22 mouse cellular contexts compared by ENCODE assay signal in the genomic region with DNA sequence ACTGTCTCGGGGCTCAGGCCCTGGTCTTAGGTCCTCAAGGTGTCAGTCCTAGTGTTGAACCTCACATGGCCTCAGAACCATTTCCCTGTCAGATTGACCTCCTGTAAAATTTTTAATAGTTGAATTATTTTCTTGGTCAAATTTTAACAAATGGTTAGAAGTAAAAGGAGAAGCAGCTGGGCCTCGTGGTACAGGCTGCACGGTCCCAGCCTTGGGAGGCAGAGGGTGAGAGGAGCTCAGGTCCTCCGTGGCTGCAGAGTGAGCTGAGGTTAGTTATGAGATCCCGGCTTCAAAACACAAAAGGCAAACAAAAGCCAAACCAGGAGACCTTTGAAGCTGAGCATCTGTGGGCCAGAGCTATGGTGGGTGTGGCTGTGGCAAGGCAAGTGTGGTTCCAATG. TPM values are rescaled to one million over a fixed set of nuclear protein-coding genes. Genes with fewer than 3 reads are reported as not detected.
DNase-seq lines count a peak whose midpoint lies in the region; ATAC-seq lines count a peak whose summit lies in the region.
"Had no signal": no experiment of that assay in that cellular context is flagged by ENCODE, and none has a peak within 500 bp of the region (broad histone marks: within the 10 kb centered on the region; RNA-seq: fewer than 3 reads in every experiment).

No protein-coding gene starts in this region.

- H3K27ac ChIP-seq in kidney, embryonic 15.5 days = no peak overlapping the region
- H3K27ac ChIP-seq: embryonic facial prominence, embryonic 15.5 days; forebrain, embryonic 10.5 days; gastrocnemius, adult 2 months; heart, embryonic 13.5 days had no signal

- H3K4me1 ChIP-seq in kidney, embryonic 15.5 days = no peaks in the 10 kb centered on the region
- peaks cover 66% of the 10 kb centered on the region for H3K4me1 ChIP-seq in megakaryocyte, embryonic 14.5 days
- H3K4me1 ChIP-seq: forebrain, embryonic 10.5 days; heart, embryonic 13.5 days had no signal

- ATAC-seq in kidney, embryonic 15.5 days (replicated peaks; ENCODE audit: low FRiP score) = no peak
- no peak for ATAC-seq in megakaryocyte, adult 5-6 weeks (ENCODE audit: poor library complexity, severe bottlenecking)
- ATAC-seq: forebrain, embryonic 14.5 days had no signal

- peaks cover 53% of the 10 kb centered on the region for H3K36me3 ChIP-seq in kidney, embryonic 15.5 days
- H3K36me3 ChIP-seq in megakaryocyte, embryonic 14.5 days (replicated peaks; ENCODE audit: low read length) = peaks cover 72% of the 10 kb centered on the region

- no peak overlapping the region for H3K4me3 ChIP-seq in kidney, embryonic 15.5 days (replicated peaks)
- H3K4me3 ChIP-seq in megakaryocyte, embryonic 14.5 days (replicated peaks) = peak overlapping the region; percentile 11
- H3K4me3 ChIP-seq: embryonic facial prominence, embryonic 15.5 days; erythroblast, embryonic 14.5 days; forebrain, embryonic 10.5 days; gastrocnemius, adult 2 months; heart, embryonic 13.5 days had no signal

- no peak overlapping the region for H3K9ac ChIP-seq in kidney, embryonic 15.5 days
- H3K9ac ChIP-seq: embryonic facial prominence, embryonic 15.5 days; heart, embryonic 13.5 days had no signal

- DNase-seq in kidney, adult 8-10 months = peak; percentile 51 to 73
- peak; percentile 39 for DNase-seq in kidney, postnatal 14 days
- no peak for DNase-seq in layer of hippocampus, adult 9-11 months
- DNase-seq in gastrocnemius, adult 8-10 months (ENCODE audit: low spot score in 2 of 2) = no peak
- DNase-seq: adrenal gland, adult 2 months; adrenal gland, postnatal 36 days; cerebellum, adult 11 months; cerebellum, adult 8-10 months; cerebellum, postnatal 14 days; embryo, embryonic 11 days; gastrocnemius, adult 2 months; gastrocnemius, postnatal 36 days; heart, adult 11 months; heart, postnatal 36 days had no signal

- no peak overlapping the region for H3K4me2 ChIP-seq in kidney, embryonic 15.5 days
- H3K4me2 ChIP-seq: embryonic facial prominence, embryonic 15.5 days; heart, embryonic 13.5 days had no signal

- no peaks in the 10 kb centered on the region for H3K9me3 ChIP-seq in kidney, embryonic 15.5 days (replicated peaks)
- no peaks in the 10 kb centered on the region for H3K9me3 ChIP-seq in megakaryocyte, embryonic 14.5 days
- H3K9me3 ChIP-seq: embryonic facial prominence, embryonic 15.5 days; forebrain, embryonic 10.5 days; heart, embryonic 13.5 days had no signal

- 85% methylated on average over 5 of the region's 5 CpGs for WGBS in kidney, embryonic 15.5 days

- no peaks in the 10 kb centered on the region for H3K27me3 ChIP-seq in kidney, embryonic 15.5 days
- H3K27me3 ChIP-seq in megakaryocyte, embryonic 14.5 days (replicated peaks) = no peaks in the 10 kb centered on the region
- H3K27me3 ChIP-seq: embryonic facial prominence, embryonic 15.5 days; heart, embryonic 13.5 days had no signal

RNA-seq across cellular contexts. Expression of a gene that starts 11.9 kb away (rescaled TPM):
- polyA plus RNA-seq in kidney, embryonic 15.5 days (2015; fragmentation: Nextera tagmentation; extraction: Ambion mirVana) = 44.4 and 46.4 TPM in 2 replicates
- polyA plus RNA-seq in megakaryocyte, embryonic 14.5 days (2012; ENCODE audit: insufficient read depth, low replicate concordance) = 27.2 and 30.1 TPM in 2 replicates
- 17.1 and 19.0 TPM in 2 replicates for total RNA-seq in megakaryocyte, adult 5-6 weeks (2015)
- 12.3 and 13.0 TPM in 2 replicates for total RNA-seq in megakaryocyte, adult 5-6 weeks (2017)
- 10 to 100 TPM; 12.8 to 17.2 (median 14.8) TPM for total RNA-seq in gastrocnemius, adult 8-10 months (2022)

RNA-seq across cellular contexts. Expression of a gene that starts 12.0 kb away (rescaled TPM):
- polyA plus RNA-seq in kidney, embryonic 15.5 days (2015; fragmentation: Nextera tagmentation; extraction: Ambion mirVana) = 47.0 and 53.4 TPM in 2 replicates
- polyA plus RNA-seq in megakaryocyte, embryonic 14.5 days (2012; ENCODE audit: insufficient read depth, low replicate concordance) = 12.5 and 25.4 TPM in 2 replicates
- total RNA-seq in megakaryocyte, adult 5-6 weeks (2015) = 7.3 and 9.2 TPM in 2 replicates
- total RNA-seq in megakaryocyte, adult 5-6 weeks (2017) = 15.0 and 22.8 TPM in 2 replicates
- total RNA-seq in gastrocnemius, adult 8-10 months (2022) = 10 to 100 TPM; 14.2 to 19.1 (median 15.6) TPM

RNA-seq across cellular contexts. Expression of a gene that starts 28.2 kb away (rescaled TPM):
- 1.1 and 3.9 TPM in 2 replicates for polyA plus RNA-seq in kidney, embryonic 15.5 days (2015; fragmentation: Nextera tagmentation; extraction: Ambion mirVana)
- polyA plus RNA-seq in megakaryocyte, embryonic 14.5 days (2012; ENCODE audit: insufficient read depth, low replicate concordance) = 1.7 and 2.7 TPM in 2 replicates
- 3.3 and 3.7 TPM in 2 replicates for total RNA-seq in megakaryocyte, adult 5-6 weeks (2015)
- 1.8 and 4.0 TPM in 2 replicates for total RNA-seq in megakaryocyte, adult 5-6 weeks (2017)
- total RNA-seq in gastrocnemius, adult 8-10 months (2022) = not detected
- total RNA-seq: gastrocnemius, postnatal 36 days had no signal
- polyA plus RNA-seq: erythroblast, embryonic 14.5 days had no signal

RNA-seq across cellular contexts. Expression of a gene that starts 39.8 kb away (rescaled TPM):
- 9.0 and 10.5 TPM in 2 replicates for polyA plus RNA-seq in kidney, embryonic 15.5 days (2015; fragmentation: Nextera tagmentation; extraction: Ambion mirVana)
- polyA plus RNA-seq in megakaryocyte, embryonic 14.5 days (2012; ENCODE audit: insufficient read depth, low replicate concordance) = 20.2 and 51.9 TPM in 2 replicates
- total RNA-seq in megakaryocyte, adult 5-6 weeks (2015) = 7.3 and 7.7 TPM in 2 replicates
- total RNA-seq in megakaryocyte, adult 5-6 weeks (2017) = 7.3 and 10.5 TPM in 2 replicates
- total RNA-seq in gastrocnemius, adult 8-10 months (2022) = 1 to 10 TPM; 3.2 to 5.4 (median 4.3) TPM

RNA-seq across cellular contexts. Expression of a gene that starts 43.6 kb away (rescaled TPM):
- 33.0 and 35.0 TPM in 2 replicates for polyA plus RNA-seq in kidney, embryonic 15.5 days (2015; fragmentation: Nextera tagmentation; extraction: Ambion mirVana)
- polyA plus RNA-seq in megakaryocyte, embryonic 14.5 days (2012; ENCODE audit: insufficient read depth, low replicate concordance) = 31.5 and 33.2 TPM in 2 replicates
- total RNA-seq in megakaryocyte, adult 5-6 weeks (2015) = 9.7 and 10.8 TPM in 2 replicates
- total RNA-seq in megakaryocyte, adult 5-6 weeks (2017) = 2.7 and 5.9 TPM in 2 replicates
- total RNA-seq in gastrocnemius, adult 8-10 months (2022) = 10 to 100 TPM; 13.8 to 15.5 (median 14.8) TPM

Comparison
In these comparisons a context has a peak if more than half of its experiments do, and no peak if none do; other contexts are left out.
1. DNase-seq: peak in kidney, adult 8-10 months (2 of 2) and kidney, postnatal 14 days (single experiment); none in layer of hippocampus, adult 9-11 months (single experiment) and gastrocnemius, adult 8-10 months (0 of 2).